Mouse (Mus musculus): ENCODE measurements around the gene Fam3b.

DNA sequence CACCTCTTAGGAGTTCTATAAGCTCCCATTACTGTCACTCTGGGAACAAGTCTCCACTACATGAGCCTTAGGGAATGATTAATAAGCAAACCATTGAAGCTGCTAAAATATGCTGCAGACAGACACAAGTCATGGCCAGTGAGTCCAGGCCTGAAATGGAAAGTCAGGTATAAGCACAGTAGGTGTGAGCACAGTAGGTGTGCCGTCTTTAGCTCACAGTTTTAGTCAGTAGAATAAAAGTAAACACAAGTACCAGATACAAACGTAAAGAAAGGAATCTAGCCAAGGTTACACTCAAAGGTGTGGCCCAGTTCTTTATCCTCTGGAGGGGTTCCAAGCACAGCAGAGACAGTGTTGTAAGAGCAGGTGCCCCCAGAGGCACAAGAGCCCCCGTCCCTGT lies 47.1 kb downstream of the Fam3b start:
- TF ChIP-seq CTCF (IDR thresholded peaks at IDR 0.05; ENCODE audit: insufficient read depth, low read length) (no peak), POLR2A (IDR thresholded peaks at IDR 0.05; ENCODE audit: borderline replicate concordance, extremely low read depth, low read depth, low read length) (no peak)

Data from lung, adult 2 months (tissue).